In the genomic region with DNA sequence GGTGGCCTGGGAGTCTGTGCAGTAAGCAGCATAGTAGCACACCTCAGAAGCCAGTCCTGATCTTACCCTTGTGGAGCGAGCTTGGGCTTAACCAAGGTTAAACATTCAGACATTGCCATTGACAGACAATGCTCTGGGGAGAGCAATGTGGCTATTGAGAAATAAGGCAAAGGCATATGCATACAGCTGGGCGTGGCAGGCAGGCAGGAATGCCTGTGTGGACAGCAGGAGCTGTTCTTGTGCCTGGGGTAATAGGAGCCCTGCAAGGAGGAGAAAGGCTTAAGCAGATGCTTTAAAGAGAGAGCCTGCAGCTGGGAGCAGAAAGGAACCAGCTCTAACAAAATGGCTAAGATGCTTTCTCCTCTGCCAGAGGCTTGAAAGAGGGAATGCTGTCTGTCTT, we compare ENCODE assay signal across 16 mouse cellular contexts.
A peak's percentile ranks its signal among the peaks of the same experiment; 100 is the strongest.
DNase-seq lines count a peak whose midpoint lies in the region; ATAC-seq lines count a peak whose summit lies in the region.
"Had no signal": no experiment of that assay in that cellular context is flagged by ENCODE, and none has a peak within 500 bp of the region (broad histone marks: within the 10 kb centered on the region; RNA-seq: fewer than 3 reads in every experiment).

No protein-coding gene starts in this region.

- no peak overlapping the region for H3K4me2 ChIP-seq in hindbrain, embryonic 11.5 days (replicated peaks; ENCODE audit: low read depth, low read length)
- H3K4me2 ChIP-seq in hindbrain, embryonic 16.5 days (ENCODE audit: low read length): no peak overlapping the region
- H3K4me2 ChIP-seq: neural tube, embryonic 12.5 days had no signal

- intact Hi-C loops in left cerebral cortex, postnatal 4 days (cut with DNase I): no loop called here

- no peak overlapping the region for H3K27ac ChIP-seq in hindbrain, embryonic 11.5 days (ENCODE audit: low read depth, low read length)
- H3K27ac ChIP-seq in hindbrain, embryonic 16.5 days (ENCODE audit: low read depth, low read length): no peak overlapping the region
- H3K27ac ChIP-seq: neural tube, embryonic 12.5 days had no signal

- 43% methylated on average over 2 of the region's 2 CpGs for WGBS in hindbrain, embryonic 11.5 days
- 48% methylated on average over 2 of the region's 2 CpGs for WGBS in hindbrain, embryonic 16.5 days

- H3K4me3 ChIP-seq in hindbrain, embryonic 11.5 days (ENCODE audit: low read depth, low read length): no peak overlapping the region
- no peak overlapping the region for H3K4me3 ChIP-seq in hindbrain, embryonic 16.5 days (ENCODE audit: low read length)
- H3K4me3 ChIP-seq: neural tube, embryonic 12.5 days had no signal

- ATAC-seq in hindbrain, embryonic 11.5 days (ENCODE audit: low FRiP score): no peak
- no peak for ATAC-seq in hindbrain, embryonic 16.5 days
- ATAC-seq: forebrain, embryonic 16.5 days; inflammation-experienced regulatory T-cells, adult 6 months had no signal

- no peaks in the 10 kb centered on the region for H3K9me3 ChIP-seq in hindbrain, embryonic 11.5 days (ENCODE audit: control insufficient read depth, low read length)
- H3K9me3 ChIP-seq in hindbrain, embryonic 16.5 days (ENCODE audit: control insufficient read depth, low read length): no peaks in the 10 kb centered on the region
- H3K9me3 ChIP-seq: neural tube, embryonic 12.5 days had no signal

- peak; percentile 4 for DNase-seq in hindbrain, embryonic 11.5 days (ENCODE audit: low spot score)
- DNase-seq in 3T3-L1 (ENCODE audit: low read depth, low spot score) (peak; percentile 29), ZHBTc4 (ENCODE audit: low read depth, low spot score) (peak; percentile 84)
- DNase-seq in forelimb bud, embryonic 11.5 days (ENCODE audit: low read depth, low spot score): peak; percentile 13
- no peak for DNase-seq in left cerebral cortex, postnatal 4 days
- no peak for DNase-seq in kidney, postnatal 25 days
- no peak for DNase-seq in spleen, postnatal 14 days (ENCODE audit: low spot score in 2 of 2)
- DNase-seq: cerebellum, postnatal 14 days; gastrocnemius, postnatal 25 days; heart, postnatal 10 days; liver; right cerebral cortex, postnatal 14 days had no signal

- H3K27me3 ChIP-seq in hindbrain, embryonic 11.5 days (ENCODE audit: control insufficient read depth, insufficient read depth, low read length): no peaks in the 10 kb centered on the region; the same call in 1 of the 2 replicates
- no peaks in the 10 kb centered on the region for H3K27me3 ChIP-seq in hindbrain, embryonic 16.5 days (replicated peaks; ENCODE audit: control insufficient read depth, insufficient read depth, low read length)
- H3K27me3 ChIP-seq: neural tube, embryonic 12.5 days had no signal

- no peaks in the 10 kb centered on the region for H3K36me3 ChIP-seq in hindbrain, embryonic 11.5 days (ENCODE audit: control insufficient read depth, insufficient read depth, low read length)
- H3K36me3 ChIP-seq in hindbrain, embryonic 16.5 days (ENCODE audit: control insufficient read depth, insufficient read depth, low read length): no peaks in the 10 kb centered on the region
- H3K36me3 ChIP-seq: neural tube, embryonic 12.5 days had no signal

- H3K9ac ChIP-seq in hindbrain, embryonic 11.5 days (ENCODE audit: low read depth, low read length): no peak overlapping the region
- H3K9ac ChIP-seq in hindbrain, embryonic 16.5 days (ENCODE audit: low read depth, low read length): no peak overlapping the region
- H3K9ac ChIP-seq: neural tube, embryonic 12.5 days had no signal

- H3K4me1 ChIP-seq in hindbrain, embryonic 11.5 days (replicated peaks; ENCODE audit: control insufficient read depth, insufficient read depth, low read length): peaks cover 2% of the 10 kb centered on the region; the same call in 1 of the 2 replicates
- H3K4me1 ChIP-seq in hindbrain, embryonic 16.5 days (ENCODE audit: control insufficient read depth, insufficient read depth, low read depth, low read length): no peaks in the 10 kb centered on the region

Comparison
In these comparisons a context has a peak if more than half of its experiments do, and no peak if none do; other contexts are left out.
1. DNase-seq: peak in hindbrain, embryonic 11.5 days (single experiment), 3T3-L1 (single experiment), ZHBTc4 (single experiment) and forelimb bud, embryonic 11.5 days (single experiment); none in left cerebral cortex, postnatal 4 days (single experiment), kidney, postnatal 25 days (0 of 2) and spleen, postnatal 14 days (0 of 2).